Mouse (Mus musculus) hindbrain, postnatal 0 days (tissue): ENCODE data around the gene Ireb2. TPM values are rescaled to one million over a fixed set of nuclear protein-coding genes. Genes with fewer than 3 reads are reported as not detected.

Experiments used
- ATAC-seq: fragments of 200-750 bp; cut with Nextera tagmentation; 2 replicates; pipeline ENCODE4 v1.8.0; 2017; ENCODE audit warnings: mild to moderate bottlenecking, moderate TSS enrichment, moderate library complexity
- DNase-seq: peaks from one replicate; pipeline ENCODE4 v3.0.0-alpha.2; 2015; ENCODE audit warnings: low spot score
- H3K27ac ChIP-seq: fragments of 300-500 bp; sonication (generic); 2 replicates; pipeline ENCODE4 v1.5.1; 2014; ENCODE audit warnings: mild to moderate bottlenecking
- H3K27me3 ChIP-seq: fragments of 300-500 bp; sonication (generic); 2 replicates; pipeline ENCODE4 v1.6.1; 2014; ENCODE audit warnings: low read length, mixed read lengths; ENCODE audit not compliant: insufficient read depth
- H3K36me3 ChIP-seq: fragments of 300-500 bp; sonication (generic); 2 replicates; pipeline ENCODE4 v1.6.1; 2014; ENCODE audit warnings: low read length, mixed read lengths; ENCODE audit not compliant: insufficient read depth
- H3K4me1 ChIP-seq: fragments of 300-500 bp; sonication (generic); 2 replicates; pipeline ENCODE4 v1.6.1; 2014; ENCODE audit warnings: antibody characterized with exemption, low read length, mixed read lengths; ENCODE audit not compliant: insufficient read depth
- H3K4me2 ChIP-seq: fragments of 300-500 bp; sonication (generic); 2 replicates; pipeline ENCODE4 v1.6.1; 2014; ENCODE audit warnings: low read depth, mild to moderate bottlenecking, low read length, moderate library complexity, mixed read lengths
- H3K4me3 ChIP-seq: fragments of 300-500 bp; sonication (generic); 2 replicates; pipeline ENCODE4 v1.5.1; 2014; ENCODE audit warnings: low read length
- H3K9ac ChIP-seq: fragments of 300-500 bp; sonication (generic); replicated peaks from 2 replicates; pipeline ENCODE4 v1.6.1; 2014; ENCODE audit warnings: mild to moderate bottlenecking, low read length, moderate library complexity, mixed read lengths
- H3K9me3 ChIP-seq: fragments of 300-500 bp; sonication (generic); 2 replicates; pipeline ENCODE4 v1.6.1; 2016; ENCODE audit warnings: low read length, mixed read lengths
- CTCF ChIP-seq: IDR thresholded peaks from 2 replicates; pipeline ENCODE4 v1.5.1; 2016; ENCODE audit warnings: antibody characterized with exemption, control low read depth, low read depth
- WGBS: fragments of 180-500 bp; shearing (Covaris S2); extraction: QIAGEN DNeasy Blood & Tissue Kit; methylation state at CpG from one replicate; pipeline ENCODE4 v1.1.7; 2014; 5-methylcytosine and 5-hydroxymethylcytosine counted together
- polyA plus RNA-seq: library from polyadenylated mRNA; unstranded; fragments of >200 nt; fragmentation: Nextera tagmentation; extraction: Ambion mirVana; gene quantifications from 2 replicates; pipeline ENCODE4 v1.2.1, GENCODE M21; 2015
- total RNA-seq: library from RNA; depleted of rRNA; stranded (reverse); fragments of >200 nt; gene quantifications from 2 replicates; pipeline ENCODE4 v1.2.3, GENCODE M21; 2014

Gene Ireb2
- total and polyA plus RNA-seq, 2 experiments from 2014 or later = 18.6 to 31.4 TPM

DNA sequence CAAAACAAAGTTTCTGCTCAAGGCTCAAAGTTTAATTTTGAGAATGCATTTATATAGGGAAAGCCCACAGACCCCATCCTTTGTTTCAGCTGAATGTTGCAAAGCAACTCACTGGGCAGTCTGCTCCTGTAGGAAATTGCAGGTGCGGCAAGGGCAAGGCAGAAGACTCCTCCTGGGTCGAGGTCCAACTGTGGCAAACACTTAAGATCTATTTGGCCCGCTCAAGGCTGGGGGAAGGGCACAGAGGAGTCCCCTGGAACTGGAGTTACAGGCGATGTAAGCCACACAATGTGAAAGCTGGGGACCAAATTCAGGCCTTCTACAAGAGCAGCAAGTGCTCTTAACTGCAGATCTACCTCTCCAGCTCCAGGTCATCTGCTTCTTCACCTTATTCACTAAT lies 56.4 kb downstream of the Ireb2 start:
- WGBS = 64% methylated on average over 4 of the region's 4 CpGs
- H3K4me2 ChIP-seq = no peak overlapping the region
- no peaks in the 10 kb centered on the region for H3K27me3 ChIP-seq
- DNase-seq (no peak), ATAC-seq (no peak)
- H3K9ac ChIP-seq = no peak overlapping the region
- H3K4me3 ChIP-seq = no peak overlapping the region
- H3K9me3 ChIP-seq = no peaks in the 10 kb centered on the region
- no peak overlapping the region for H3K27ac ChIP-seq
- H3K36me3 ChIP-seq = no peaks in the 10 kb centered on the region
- no peaks in the 10 kb centered on the region for H3K4me1 ChIP-seq
- TF ChIP-seq CTCF = no peak

DNA sequence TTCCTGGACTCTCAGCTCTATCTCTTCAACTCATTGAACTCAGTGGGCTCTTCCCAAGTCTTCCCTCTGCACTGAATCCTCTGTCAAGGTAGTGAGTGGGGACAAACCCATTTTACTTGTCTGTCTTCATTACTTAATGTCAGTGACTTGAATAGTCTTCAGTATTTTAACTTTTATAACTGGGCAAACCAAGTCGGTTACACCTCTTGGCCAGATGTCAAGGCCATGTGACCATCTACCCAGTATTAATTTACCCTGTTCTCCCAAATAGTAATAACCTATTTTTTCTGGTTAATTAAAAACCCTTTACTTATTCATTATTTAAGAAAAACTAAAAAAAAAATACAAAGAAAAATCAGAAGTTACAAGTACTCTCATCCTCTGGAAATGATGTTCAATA lies 67.2 kb downstream of the Ireb2 start:
- Histone ChIP-seq H3K4me3 (no peak overlapping the region), H3K9me3 (no peaks in the 10 kb centered on the region), H3K27ac (no peak overlapping the region), H3K27me3 (no peaks in the 10 kb centered on the region), H3K9ac (no peak overlapping the region), H3K36me3 (no peaks in the 10 kb centered on the region), H3K4me1 (no peaks in the 10 kb centered on the region), H3K4me2 (no peak overlapping the region)
- DNase-seq (no peak), ATAC-seq (no peak)
- no peak for TF ChIP-seq CTCF
- WGBS = 89% methylated on average over 1 of the region's 1 CpGs

DNA sequence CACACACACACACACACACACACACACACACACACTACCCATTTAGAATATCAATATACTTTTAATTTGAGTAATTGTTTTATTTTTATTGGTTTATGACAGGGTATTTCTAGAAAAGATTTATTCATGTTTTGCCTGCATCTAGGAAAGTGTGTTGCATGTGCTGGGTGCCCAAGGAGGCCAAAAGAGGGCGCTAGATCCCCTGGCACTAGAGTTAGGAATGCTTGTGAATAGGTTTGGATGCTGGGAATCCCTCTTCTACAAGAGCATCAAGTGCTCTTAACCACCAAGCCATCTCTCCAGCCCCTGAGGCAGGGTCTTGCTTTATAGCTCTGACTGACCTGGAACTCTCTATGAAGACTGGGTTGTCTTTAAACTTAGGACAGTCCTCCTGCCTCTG lies 68.2 kb downstream of the Ireb2 start:
- H3K36me3 ChIP-seq = no peaks in the 10 kb centered on the region
- WGBS = 9% methylated on average over 1 of the region's 1 CpGs
- no peak for ATAC-seq
- no peaks in the 10 kb centered on the region for H3K4me1 ChIP-seq
- no peaks in the 10 kb centered on the region for H3K27me3 ChIP-seq
- no peak overlapping the region for H3K4me2 ChIP-seq
- DNase-seq = no peak
- no peaks in the 10 kb centered on the region for H3K9me3 ChIP-seq
- no peak overlapping the region for H3K9ac ChIP-seq
- TF ChIP-seq CTCF = no peak
- H3K27ac ChIP-seq = no peak overlapping the region
- no peak overlapping the region for H3K4me3 ChIP-seq

- no peak for ATAC-seq
- Histone ChIP-seq H3K9ac (no peak overlapping the region), H3K9me3 (no peaks in the 10 kb centered on the region), H3K36me3 (no peaks in the 10 kb centered on the region), H3K4me3 (no peak overlapping the region), H3K4me1 (no peaks in the 10 kb centered on the region), H3K4me2 (no peak overlapping the region), H3K27me3 (no peaks in the 10 kb centered on the region), H3K27ac (no peak overlapping the region)
- no peak for DNase-seq
- 75% methylated on average over 2 of the region's 2 CpGs for WGBS
- no peak for TF ChIP-seq CTCF
These were observed 68.8 kb downstream of the Ireb2 start for GRCm38 (mm10) chr9:54932379-54932778.

DNA sequence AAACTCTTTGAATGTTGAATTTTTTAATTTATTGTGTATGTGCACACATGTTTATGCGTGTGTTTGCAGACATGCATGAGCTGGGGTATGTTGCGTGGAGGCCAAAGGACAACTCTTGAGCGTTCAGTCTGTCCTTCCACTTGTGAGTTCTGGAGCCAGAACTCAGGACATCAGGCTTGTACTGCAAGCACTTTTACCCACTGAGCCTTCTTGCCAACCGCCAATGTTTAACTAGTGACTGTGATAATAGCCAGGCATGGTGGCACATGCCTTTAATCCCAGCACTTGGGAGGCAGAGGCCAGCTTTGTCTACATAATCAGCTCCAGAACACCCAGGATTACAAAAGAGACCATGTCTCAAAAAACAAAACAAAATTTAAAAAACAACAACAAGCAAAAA lies 78.5 kb downstream of the Ireb2 start:
- Histone ChIP-seq H3K4me2 (no peak overlapping the region), H3K36me3 (no peaks in the 10 kb centered on the region), H3K4me3 (no peak overlapping the region), H3K9me3 (no peaks in the 10 kb centered on the region), H3K4me1 (no peaks in the 10 kb centered on the region), H3K27me3 (no peaks in the 10 kb centered on the region), H3K9ac (no peak overlapping the region), H3K27ac (no peak overlapping the region)
- ATAC-seq = no peak
- no peak for DNase-seq
- 91% methylated on average over 4 of the region's 4 CpGs for WGBS
- TF ChIP-seq CTCF = no peak

DNA sequence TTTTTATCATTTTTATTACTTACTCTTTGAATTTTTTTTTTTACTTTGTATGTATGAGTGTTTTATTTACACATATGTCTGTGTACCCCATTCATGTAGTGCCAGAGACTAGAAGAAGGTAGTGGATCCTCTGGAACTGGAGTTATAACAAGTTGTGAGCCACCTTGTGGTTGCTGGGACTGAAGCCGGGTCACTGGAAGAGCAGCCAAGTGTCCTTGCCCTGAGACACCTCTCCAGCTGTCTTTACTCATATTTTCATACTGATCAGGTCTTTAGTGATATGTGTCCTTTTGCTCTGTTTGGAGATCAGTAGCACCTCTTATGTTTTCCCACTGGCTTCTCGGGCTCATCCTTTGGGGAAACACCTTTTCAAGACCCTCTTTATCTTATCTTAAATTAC lies 80.9 kb downstream of the Ireb2 start:
- TF ChIP-seq CTCF = 0 out of 2 replicates have a peak, but pooled peaks have one; percentile 8
- ATAC-seq = no peak

DNA sequence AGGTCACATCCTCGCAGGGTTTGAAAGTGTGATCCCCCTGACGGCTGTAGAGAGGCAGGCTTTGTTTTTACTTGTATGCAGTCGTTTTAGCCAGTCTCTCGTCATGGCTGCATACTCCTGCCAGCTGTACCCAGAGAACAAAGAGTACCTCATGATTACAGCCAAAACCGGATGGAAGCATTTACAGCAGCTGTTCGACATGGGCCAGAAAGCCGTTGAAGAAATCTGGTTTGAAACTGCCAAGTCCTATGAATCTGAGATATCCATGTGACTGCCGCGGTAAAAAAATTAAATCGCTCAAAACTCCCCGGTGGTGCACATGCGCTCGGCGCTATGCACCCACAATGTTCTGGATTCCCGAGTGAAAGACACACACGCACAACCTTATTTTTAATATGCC lies 82.7 kb downstream of the Ireb2 start:
- no peak for ATAC-seq
- no peaks in the 10 kb centered on the region for H3K36me3 ChIP-seq
- TF ChIP-seq CTCF = no peak
- H3K4me1 ChIP-seq = no peaks in the 10 kb centered on the region
- no peaks in the 10 kb centered on the region for H3K9me3 ChIP-seq
- no peaks in the 10 kb centered on the region for H3K27me3 ChIP-seq
- no peak for DNase-seq
- WGBS = 75% methylated on average over 16 of the region's 16 CpGs
- H3K4me2 ChIP-seq = no peak overlapping the region
- no peak overlapping the region for H3K27ac ChIP-seq
- no peak overlapping the region for H3K9ac ChIP-seq
- H3K4me3 ChIP-seq = no peak overlapping the region

More for the DNA sequence above, 80.9 kb downstream of the Ireb2 start:
- Histone ChIP-seq H3K27ac (no peak overlapping the region), H3K27me3 (no peaks in the 10 kb centered on the region), H3K4me3 (no peak overlapping the region), H3K36me3 (no peaks in the 10 kb centered on the region), H3K4me2 (no peak overlapping the region), H3K9me3 (no peaks in the 10 kb centered on the region), H3K4me1 (no peaks in the 10 kb centered on the region), H3K9ac (no peak overlapping the region)
- no peak for DNase-seq
- 62% methylated on average over 2 of the region's 2 CpGs for WGBS
